Mouse (Mus musculus) kidney, postnatal 14 days (tissue): Measurements from ENCODE around the gene Cby1.
A peak's percentile ranks its signal among the peaks of the same experiment; 100 is the strongest.

Experiments
- DNase-seq: peaks from one replicate; pipeline ENCODE4 v3.0.0; 2022; ENCODE audit warnings: mixed read lengths

Cby1 gene

GRCm38 (mm10) chr15:79681973-79682372, 23.0 kb downstream of the Cby1 start:
- DNase-seq: peak; percentile 37

- peak; percentile 34 for DNase-seq
Observed at GRCm38 (mm10) chr15:79683146-79683545, 24.1 kb downstream of the Cby1 start.

GRCm38 (mm10) chr15:79683707-79684465, 24.9 kb downstream of the Cby1 start:
- DNase-seq: no peak

- no peak for DNase-seq
Observed at GRCm38 (mm10) chr15:79684616-79685015, 25.6 kb downstream of the Cby1 start.

GRCm38 (mm10) chr15:79685141-79685641, 26.2 kb downstream of the Cby1 start:
- peak; percentile 62 for DNase-seq

GRCm38 (mm10) chr15:79686046-79686869, 27.3 kb downstream of the Cby1 start:
- DNase-seq: no peak

GRCm38 (mm10) chr15:79687175-79687574, 28.2 kb downstream of the Cby1 start:
- no peak for DNase-seq

- DNase-seq: peak; percentile 98
Observed at GRCm38 (mm10) chr15:79687646-79688267, 28.8 kb downstream of the Cby1 start, which contains the start of gene Josd1. Gene Josd1, minus strand, starts transcription at chr15:79687919.

GRCm38 (mm10) chr15:79688268-79688956, 29.4 kb downstream of the Cby1 start:
- DNase-seq: no peak

- DNase-seq: no peak
Observed at GRCm38 (mm10) chr15:79689662-79690425, 30.8 kb downstream of the Cby1 start.

- DNase-seq: peak; percentile 99
Observed at GRCm38 (mm10) chr15:79690426-79691022, 31.5 kb downstream of the Cby1 start, which contains the start of gene Gtpbp1. Gene Gtpbp1, plus strand, starts transcription at chr15:79690845.

GRCm38 (mm10) chr15:79691023-79691508, 32.1 kb downstream of the Cby1 start:
- no peak for DNase-seq

GRCm38 (mm10) chr15:79692334-79692733, 33.3 kb downstream of the Cby1 start:
- no peak for DNase-seq

GRCm38 (mm10) chr15:79693740-79694139, 34.7 kb downstream of the Cby1 start:
- DNase-seq: no peak

GRCm38 (mm10) chr15:79694512-79694911, 35.5 kb downstream of the Cby1 start:
- DNase-seq: no peak

GRCm38 (mm10) chr15:79695516-79695915, 36.5 kb downstream of the Cby1 start:
- no peak for DNase-seq

- peak; percentile 35 for DNase-seq
Observed at GRCm38 (mm10) chr15:79696508-79696907, 37.5 kb downstream of the Cby1 start.

GRCm38 (mm10) chr15:79697011-79697410, 38.0 kb downstream of the Cby1 start:
- DNase-seq: peak; percentile 29

GRCm38 (mm10) chr15:79697558-79698187, 38.7 kb downstream of the Cby1 start:
- no peak for DNase-seq

GRCm38 (mm10) chr15:79706603-79707214, 47.7 kb downstream of the Cby1 start:
- peak; percentile 36 for DNase-seq
